Mouse (Mus musculus): Measurements from ENCODE around the gene Jarid2.

Gene Jarid2

GRCm38 (mm10) chr13:44837445-44837844, 108.2 kb downstream of the Jarid2 start:
- no peak for DNase-seq (ENCODE audit: low read depth)

DNA sequence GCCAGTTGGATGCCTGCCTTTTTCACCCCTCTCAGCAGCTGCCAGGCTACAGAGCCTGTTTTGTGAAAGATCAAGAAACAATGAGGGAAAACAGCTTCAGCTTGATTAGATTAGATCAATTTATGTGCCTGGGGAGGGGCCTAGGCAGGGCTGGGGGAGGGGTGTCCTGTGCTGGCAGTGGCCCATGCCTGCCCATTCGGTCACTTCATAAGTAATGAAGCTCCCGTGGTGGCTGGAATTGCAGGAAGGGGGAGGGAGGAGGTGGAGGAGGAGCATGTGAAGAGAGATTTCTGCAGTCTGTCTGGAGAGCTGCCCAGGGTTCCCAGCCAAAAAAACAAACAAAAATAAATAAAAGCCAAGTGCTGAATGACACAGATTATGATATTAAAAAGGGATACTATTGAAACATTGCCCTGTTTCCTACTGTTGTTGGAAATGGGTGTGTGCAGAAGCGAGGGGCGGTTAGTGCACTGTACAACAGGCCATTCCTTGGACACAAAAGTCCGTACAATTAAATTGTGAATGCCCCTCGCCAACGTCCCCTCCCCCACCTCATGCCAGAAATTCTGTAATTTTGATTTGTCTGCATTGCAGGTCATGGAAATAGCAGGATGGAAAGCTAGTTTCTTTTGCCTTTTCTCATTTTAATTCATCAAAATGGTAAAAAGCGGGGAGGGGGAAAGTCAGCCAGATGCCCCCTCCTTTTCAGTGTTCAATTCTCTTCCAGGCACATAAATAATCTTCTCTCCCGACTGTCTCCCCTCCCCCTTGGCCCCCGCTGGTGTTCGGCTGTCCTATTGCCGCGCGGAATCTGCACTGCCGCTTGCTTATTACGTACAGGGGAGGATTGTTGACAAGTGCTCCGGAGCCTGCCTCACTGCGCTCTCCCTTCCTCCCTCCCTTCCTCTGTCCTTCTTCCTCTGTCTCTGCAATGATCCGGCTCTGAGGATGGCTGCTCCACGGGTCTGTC, 110.9 kb downstream of the Jarid2 start:
- DNase-seq (ENCODE audit: low read depth), result no peak

DNA sequence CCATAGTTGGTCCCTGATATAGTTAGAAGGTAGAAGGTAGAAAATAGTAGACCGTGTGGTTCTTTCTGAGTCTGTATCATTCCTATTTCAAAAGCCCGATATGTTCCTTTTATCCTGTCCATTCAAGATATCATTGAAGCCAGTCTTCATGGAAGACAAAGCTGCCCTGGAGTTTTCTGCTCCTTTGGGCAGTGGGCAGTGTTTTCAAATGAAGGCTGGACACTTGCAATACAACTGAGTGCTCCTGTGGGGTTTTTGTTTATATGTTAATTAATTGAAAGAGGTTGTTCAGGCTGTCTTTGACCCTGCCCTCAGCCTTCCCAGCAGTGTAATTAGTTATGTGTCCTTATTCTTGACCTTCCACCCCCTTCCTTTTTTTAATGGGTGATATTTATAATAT, 122.2 kb downstream of the Jarid2 start:
- no peak for DNase-seq (ENCODE audit: low read depth)

- DNase-seq (ENCODE audit: low read depth), result no peak
Observed at GRCm38 (mm10) chr13:44852024-44852423, 122.8 kb downstream of the Jarid2 start.

GRCm38 (mm10) chr13:44865566-44865965, 136.3 kb downstream of the Jarid2 start:
- no peak for DNase-seq (ENCODE audit: low read depth)

GRCm38 (mm10) chr13:44868037-44868650, 138.9 kb downstream of the Jarid2 start:
- no peak for DNase-seq (ENCODE audit: low read depth)

DNA sequence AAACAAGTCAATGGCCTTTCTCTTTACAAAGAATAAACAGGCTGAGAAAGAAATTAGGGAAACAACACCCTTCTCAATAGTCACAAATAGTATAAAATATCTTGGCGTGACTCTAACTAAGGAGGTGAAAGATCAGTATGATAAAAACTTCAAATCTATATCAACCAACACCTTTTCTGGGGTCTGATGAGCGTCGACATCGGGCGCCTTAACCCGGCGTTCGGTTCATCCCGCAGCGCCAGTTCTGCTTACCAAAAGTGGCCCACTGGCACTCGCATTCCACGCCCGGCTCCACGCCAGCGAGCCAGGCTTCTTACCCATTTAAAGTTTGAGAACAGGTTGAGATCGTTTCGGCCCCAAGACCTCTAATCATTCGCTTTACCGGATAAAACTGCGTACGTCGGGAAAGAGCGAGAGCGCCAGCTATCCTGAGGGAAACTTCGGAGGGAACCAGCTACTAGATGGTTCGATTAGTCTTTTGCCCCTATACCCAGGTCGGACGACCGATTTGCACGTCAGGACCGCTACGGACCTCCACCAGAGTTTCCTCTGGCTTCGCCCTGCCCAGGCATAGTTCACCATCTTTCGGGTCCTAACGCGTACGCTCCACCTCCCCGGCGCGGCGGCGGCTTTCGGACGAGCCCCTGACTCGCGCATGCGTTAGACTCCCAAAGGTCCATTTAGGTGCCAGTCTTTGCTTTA, 140.3 kb downstream of the Jarid2 start:
- peak; percentile 100 for DNase-seq (ENCODE audit: low read depth)

GRCm38 (mm10) chr13:44876799-44877198, 147.5 kb downstream of the Jarid2 start:
- no peak for DNase-seq (ENCODE audit: low read depth)

DNA sequence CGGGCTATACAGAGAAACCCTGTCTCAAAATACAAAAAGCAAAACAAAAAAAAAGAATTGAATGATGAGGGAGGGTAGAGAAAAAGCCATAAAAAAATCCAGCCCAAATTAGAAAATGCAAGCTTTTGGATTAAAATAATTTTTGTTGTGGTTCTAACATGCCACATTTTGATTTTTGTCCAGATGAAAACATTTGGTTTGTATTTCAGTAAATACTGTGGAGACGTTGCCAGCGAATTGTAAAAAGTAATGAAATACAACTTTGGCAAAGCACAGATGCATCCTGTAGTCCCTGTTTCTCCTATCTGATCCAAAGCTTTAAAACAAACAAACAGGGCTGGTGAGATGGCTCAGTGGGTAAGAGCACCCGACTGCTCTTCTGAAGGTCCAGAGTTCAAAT, 151.7 kb downstream of the Jarid2 start:
- DNase-seq (ENCODE audit: low read depth), result no peak

DNA sequence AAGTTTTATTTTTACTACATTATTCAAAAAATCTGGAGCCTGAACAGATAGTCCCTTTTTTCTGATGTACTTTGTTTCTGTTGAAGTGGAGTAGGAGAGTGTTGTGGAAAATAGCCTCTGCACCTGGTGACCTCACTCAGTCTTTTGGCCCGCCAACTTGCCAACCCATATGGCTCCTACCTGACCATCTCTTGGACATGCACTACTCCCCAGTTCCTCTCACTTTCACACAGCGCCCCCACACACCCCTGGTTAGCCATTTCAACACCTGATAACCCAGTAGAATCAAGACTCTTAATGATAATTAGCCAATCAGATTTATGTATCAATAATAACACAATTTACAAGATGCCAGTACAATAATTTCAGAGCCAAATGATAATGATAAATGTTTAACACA, 156.9 kb downstream of the Jarid2 start:
- DNase-seq (ENCODE audit: low read depth), result no peak

- no peak for DNase-seq (ENCODE audit: low read depth)
Observed at GRCm38 (mm10) chr13:44890612-44891011, 161.3 kb downstream of the Jarid2 start.

- no peak for DNase-seq (ENCODE audit: low read depth)
Observed at GRCm38 (mm10) chr13:44891813-44892730, 162.8 kb downstream of the Jarid2 start.

DNA sequence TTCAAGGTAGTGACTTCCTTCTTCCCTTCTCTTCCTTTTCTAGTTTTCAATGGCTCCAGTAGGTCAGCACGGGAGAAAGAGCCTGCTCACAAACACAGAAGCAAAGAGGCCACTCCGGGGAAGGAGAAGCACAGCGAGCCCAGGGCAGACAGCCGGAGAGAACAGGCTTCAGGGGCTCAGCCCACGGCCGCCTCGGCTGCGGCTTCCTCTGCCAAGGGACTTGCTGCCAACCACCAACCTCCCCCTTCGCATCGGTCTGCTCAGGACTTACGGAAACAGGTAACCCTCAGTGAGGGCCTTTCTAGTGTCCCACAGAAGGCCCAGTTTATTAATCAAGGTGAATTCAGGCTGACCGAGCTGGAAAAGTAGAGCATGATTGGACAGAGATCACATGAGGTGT, 166.9 kb downstream of the Jarid2 start:
- DNase-seq (ENCODE audit: low read depth), result no peak

DNA sequence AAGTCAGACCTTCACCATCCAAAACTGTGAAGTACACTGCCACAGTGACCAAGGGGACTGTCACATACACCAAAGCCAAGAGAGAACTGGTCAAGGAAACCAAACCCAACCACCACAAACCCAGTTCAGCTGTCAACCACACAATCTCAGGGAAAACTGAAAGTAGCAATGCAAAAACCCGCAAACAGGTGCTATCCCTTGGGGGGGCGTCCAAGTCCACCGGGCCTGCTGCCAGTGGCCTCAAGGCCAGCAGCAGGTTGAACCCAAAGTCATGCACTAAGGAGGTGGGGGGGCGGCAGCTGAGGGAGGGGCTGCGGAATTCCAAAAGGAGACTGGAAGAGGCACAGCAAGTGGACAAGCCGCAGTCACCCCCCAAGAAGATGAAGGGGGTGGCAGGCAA, 173.0 kb downstream of the Jarid2 start:
- DNase-seq (ENCODE audit: low read depth), result no peak

DNA sequence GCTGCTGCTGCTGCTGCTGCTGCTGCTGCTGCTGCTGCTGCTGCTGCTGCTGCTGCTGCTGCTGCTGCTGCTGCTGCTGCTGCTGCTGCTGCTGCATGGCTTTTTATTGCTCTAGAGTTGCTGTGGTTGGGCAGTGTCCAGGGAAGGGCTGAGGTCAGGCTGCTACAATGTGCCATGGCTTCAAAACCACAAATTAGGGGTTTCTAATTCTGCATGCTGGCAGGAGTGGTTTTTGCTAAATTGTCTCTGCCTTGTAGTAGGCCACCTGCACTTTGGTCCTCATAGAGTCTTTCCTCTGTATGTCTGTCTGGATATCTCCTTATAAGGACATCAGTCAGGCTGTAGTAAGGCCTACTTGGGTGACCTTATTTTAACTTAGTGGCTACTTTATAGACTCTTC, 174.1 kb downstream of the Jarid2 start:
- DNase-seq (ENCODE audit: low read depth), result no peak

GRCm38 (mm10) chr13:44904271-44904670, 175.0 kb downstream of the Jarid2 start:
- DNase-seq (ENCODE audit: low read depth), result no peak

- DNase-seq (ENCODE audit: low read depth), result no peak
Observed at GRCm38 (mm10) chr13:44906141-44906540, 176.9 kb downstream of the Jarid2 start.

GRCm38 (mm10) chr13:44907702-44908101, 178.4 kb downstream of the Jarid2 start:
- no peak for DNase-seq (ENCODE audit: low read depth)

- no peak for DNase-seq (ENCODE audit: low read depth)
Observed at GRCm38 (mm10) chr13:44908790-44909189, 179.5 kb downstream of the Jarid2 start.

DNA sequence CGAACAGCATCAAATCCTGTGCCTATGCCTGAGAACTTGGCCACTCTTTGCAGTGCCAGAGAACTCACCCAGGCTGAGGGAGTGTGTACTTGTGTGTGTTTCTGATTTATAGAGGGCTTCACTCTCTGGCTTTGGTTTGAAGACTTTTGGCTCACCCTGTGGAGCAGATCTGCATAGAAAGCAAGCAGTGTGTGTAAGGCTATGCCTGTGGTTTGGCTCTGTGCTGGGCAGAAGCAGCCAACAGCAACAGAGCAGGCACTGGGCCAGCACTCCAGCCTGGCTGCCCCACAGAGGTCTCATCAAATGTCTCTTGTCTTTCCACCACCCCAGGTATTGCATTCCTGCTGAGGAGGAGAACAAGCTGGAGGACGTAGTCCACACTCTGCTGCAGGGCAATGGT, 183.6 kb downstream of the Jarid2 start:
- no peak for DNase-seq (ENCODE audit: low read depth)

GRCm38 (mm10) chr13:44913560-44913959, 184.3 kb downstream of the Jarid2 start:
- no peak for DNase-seq (ENCODE audit: low read depth)

DNA sequence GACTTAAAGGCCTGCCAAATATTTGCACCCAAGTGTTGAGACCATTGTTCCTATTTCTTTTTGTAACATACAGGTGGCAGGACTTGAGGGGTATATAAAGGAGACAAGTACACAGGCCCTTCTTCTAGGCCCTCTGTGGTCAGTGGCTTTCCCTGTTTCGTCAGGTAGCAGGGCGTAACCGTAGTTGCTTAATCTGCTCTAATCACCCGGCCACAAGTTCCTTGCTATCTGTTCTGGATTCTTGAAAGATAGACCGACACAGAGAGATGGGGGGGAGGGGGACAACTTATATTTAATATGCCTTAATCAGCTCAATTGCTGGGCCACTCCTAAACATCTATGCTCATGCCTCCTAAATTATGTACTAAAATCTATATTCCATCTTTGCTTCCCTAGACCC, 186.1 kb downstream of the Jarid2 start:
- DNase-seq (ENCODE audit: low read depth), result no peak

Data from c-Kit-positive CD71-negative TER-119-negative erythroid progenitor cells, embryonic 14.5 days (primary cell).